Mouse (Mus musculus): Measurements from ENCODE around the gene Dip2c. TPM values are rescaled to one million over a fixed set of nuclear protein-coding genes. Genes with fewer than 3 reads are reported as not detected.

Gene Dip2c
- polyA plus RNA-seq, 1 experiment = 1.2 TPM

DNA sequence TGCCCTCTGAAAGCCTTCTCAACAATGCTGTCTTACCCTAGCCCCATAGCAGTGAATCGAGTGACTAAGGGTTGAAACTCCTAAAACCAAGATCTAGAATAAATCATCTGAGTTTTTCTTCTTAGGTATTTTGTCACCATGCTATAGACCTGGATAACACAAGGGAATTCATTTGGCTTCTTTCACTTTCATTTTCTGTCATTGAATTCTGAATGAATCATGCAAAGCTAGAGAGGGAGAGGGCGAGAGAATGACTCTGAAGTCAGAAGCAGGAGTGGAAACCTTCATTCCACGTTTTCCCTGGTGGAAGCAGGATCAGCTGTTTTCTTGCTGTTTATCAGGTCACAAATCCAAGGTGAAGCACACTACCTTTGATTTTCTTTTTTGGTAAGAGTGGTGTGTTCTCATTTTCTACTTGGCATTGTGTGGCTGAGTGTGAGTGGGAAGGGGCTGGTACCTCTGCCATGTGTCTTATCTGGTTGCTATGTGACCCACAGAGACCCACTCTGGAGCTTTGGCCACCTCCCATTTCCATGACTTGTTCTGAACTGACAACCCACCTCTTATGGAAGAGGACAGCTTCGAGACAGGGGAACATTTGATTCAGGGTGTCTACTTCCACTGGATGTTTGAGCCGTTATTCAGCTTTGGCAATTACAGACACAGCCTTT is 104.5 kb downstream of the Dip2c start:
- Histone ChIP-seq H3K4me3 (replicated peaks; ENCODE audit: control insufficient read depth, low read depth, low read length) (no peak overlapping the region), H3K27ac (ENCODE audit: control insufficient read depth, insufficient read depth, low read depth, low read length, poor library complexity) (no peak overlapping the region), H3K4me1 (ENCODE audit: control insufficient read depth, insufficient read depth, low read length) (no peaks in the 10 kb centered on the region)
- no peak for TF ChIP-seq POLR2A (IDR thresholded peaks at IDR 0.05; ENCODE audit: borderline replicate concordance, control insufficient read depth, low read depth, low read length)
- TF ChIP-seq CTCF (IDR thresholded peaks at IDR 0.05; ENCODE audit: control insufficient read depth, insufficient read depth, low read length) = no peak
- 63% methylated on average over 5 of the region's 5 CpGs for WGBS

DNA sequence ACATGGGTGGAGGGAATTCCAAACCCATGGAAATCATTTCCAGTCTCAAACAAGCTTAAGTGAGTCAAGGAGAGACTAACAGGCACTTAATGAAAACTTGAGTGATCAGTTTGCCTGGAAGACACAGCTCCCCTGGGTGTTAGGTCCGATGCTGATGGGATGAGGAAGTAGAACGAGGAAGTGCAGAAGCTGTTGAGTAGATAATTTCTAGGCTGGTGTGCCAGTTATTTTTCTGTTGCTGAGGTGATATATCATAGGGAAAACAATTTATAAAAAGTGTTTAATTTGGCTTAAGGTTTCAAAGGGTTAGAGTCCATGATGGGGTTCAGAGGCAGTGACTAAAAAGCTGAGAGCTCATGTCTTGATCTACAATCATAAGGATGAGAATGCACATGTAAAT is 111.7 kb downstream of the Dip2c start:
- H3K27ac ChIP-seq (ENCODE audit: control insufficient read depth, insufficient read depth, low read depth, low read length, poor library complexity) = no peak overlapping the region
- TF ChIP-seq CTCF (IDR thresholded peaks at IDR 0.05; ENCODE audit: control insufficient read depth, insufficient read depth, low read length) (no peak), POLR2A (IDR thresholded peaks at IDR 0.05; ENCODE audit: borderline replicate concordance, control insufficient read depth, low read depth, low read length) (no peak)
- H3K4me1 ChIP-seq (ENCODE audit: control insufficient read depth, insufficient read depth, low read length) = no peaks in the 10 kb centered on the region
- 9% methylated on average over 2 of the region's 2 CpGs for WGBS
- no peak overlapping the region for H3K4me3 ChIP-seq (replicated peaks; ENCODE audit: control insufficient read depth, low read depth, low read length)

DNA sequence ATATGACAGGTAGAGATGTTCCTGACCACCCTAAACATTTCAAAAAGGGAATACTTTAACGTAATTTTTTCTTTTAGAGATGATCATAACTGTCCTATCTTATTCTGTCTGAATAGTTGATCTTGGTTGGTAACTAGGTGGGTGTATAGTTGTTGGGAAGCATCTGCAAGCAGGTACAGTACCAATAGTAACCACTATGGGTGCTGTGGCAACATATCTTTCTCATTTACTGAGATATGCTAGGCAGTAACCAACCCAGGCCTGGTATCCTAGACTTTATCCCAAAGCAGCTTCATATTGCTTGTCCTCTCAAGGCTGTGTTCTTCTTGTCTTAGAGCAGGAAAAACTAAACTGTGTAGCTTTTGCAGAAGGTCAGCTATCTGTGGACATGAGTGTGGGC is 113.0 kb downstream of the Dip2c start:
- Histone ChIP-seq H3K4me1 (ENCODE audit: control insufficient read depth, insufficient read depth, low read length) (no peaks in the 10 kb centered on the region), H3K27ac (ENCODE audit: control insufficient read depth, insufficient read depth, low read depth, low read length, poor library complexity) (no peak overlapping the region), H3K4me3 (replicated peaks; ENCODE audit: control insufficient read depth, low read depth, low read length) (no peak overlapping the region)
- no peak for TF ChIP-seq POLR2A (IDR thresholded peaks at IDR 0.05; ENCODE audit: borderline replicate concordance, control insufficient read depth, low read depth, low read length)
- no peak for TF ChIP-seq CTCF (IDR thresholded peaks at IDR 0.05; ENCODE audit: control insufficient read depth, insufficient read depth, low read length)
- WGBS = 83% methylated on average over 1 of the region's 1 CpGs

DNA sequence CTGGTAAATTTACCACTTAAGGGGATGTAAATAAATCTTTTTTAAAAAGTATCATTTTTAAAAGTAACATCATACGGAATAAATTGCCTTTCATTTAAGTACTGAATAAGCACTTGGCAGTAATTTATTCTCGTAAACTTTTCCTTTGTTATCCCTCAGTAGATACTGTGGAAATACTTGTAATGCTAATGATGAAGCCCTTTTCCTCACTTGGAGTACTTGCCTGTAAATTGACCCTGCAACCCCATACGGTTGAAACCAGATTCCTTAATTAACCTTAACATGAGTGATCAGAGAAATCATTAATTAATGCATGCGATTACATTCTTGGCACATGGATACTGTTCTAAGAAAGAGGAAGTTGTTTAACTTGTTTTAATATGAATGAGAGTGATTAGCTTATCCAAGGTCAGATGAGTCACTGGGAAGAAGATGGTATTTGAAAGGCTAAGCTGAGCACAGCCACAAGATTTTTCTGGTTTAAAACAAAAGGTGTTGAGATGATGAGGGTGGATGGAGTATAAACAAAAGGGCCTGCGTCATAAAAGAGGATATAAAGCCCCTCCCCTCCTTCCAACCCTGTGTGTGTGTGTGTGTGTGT is 114.0 kb downstream of the Dip2c start:
- WGBS = 79% methylated on average over 5 of the region's 5 CpGs
- no peak overlapping the region for H3K4me3 ChIP-seq (replicated peaks; ENCODE audit: control insufficient read depth, low read depth, low read length)
- TF ChIP-seq POLR2A (IDR thresholded peaks at IDR 0.05; ENCODE audit: borderline replicate concordance, control insufficient read depth, low read depth, low read length) (no peak), CTCF (IDR thresholded peaks at IDR 0.05; ENCODE audit: control insufficient read depth, insufficient read depth, low read length) (no peak)
- H3K4me1 ChIP-seq (ENCODE audit: control insufficient read depth, insufficient read depth, low read length) = no peaks in the 10 kb centered on the region
- H3K27ac ChIP-seq (ENCODE audit: control insufficient read depth, insufficient read depth, low read depth, low read length, poor library complexity) = no peak overlapping the region

DNA sequence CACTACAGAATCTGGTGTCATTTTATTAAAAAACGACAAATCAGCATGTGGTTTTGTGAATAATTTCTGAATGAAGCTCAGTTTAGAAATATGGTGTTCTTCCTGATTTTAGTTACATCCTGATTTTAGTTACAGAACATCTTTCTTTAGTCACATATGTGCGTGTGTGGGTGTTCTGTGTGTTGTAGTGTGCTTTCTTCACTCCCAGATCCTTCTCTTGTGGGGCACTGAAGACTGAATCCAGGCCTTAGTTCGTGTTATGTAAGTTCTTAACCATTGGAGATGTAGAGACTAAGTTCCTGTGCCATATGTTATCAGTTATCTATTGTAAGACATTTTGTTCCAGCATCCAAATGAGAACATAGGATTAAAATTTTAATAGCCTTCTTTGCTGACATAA is 117.1 kb downstream of the Dip2c start:
- TF ChIP-seq POLR2A (IDR thresholded peaks at IDR 0.05; ENCODE audit: borderline replicate concordance, control insufficient read depth, low read depth, low read length) (no peak), CTCF (IDR thresholded peaks at IDR 0.05; ENCODE audit: control insufficient read depth, insufficient read depth, low read length) (no peak)
- Histone ChIP-seq H3K27ac (ENCODE audit: control insufficient read depth, insufficient read depth, low read depth, low read length, poor library complexity) (no peak overlapping the region), H3K4me1 (ENCODE audit: control insufficient read depth, insufficient read depth, low read length) (no peaks in the 10 kb centered on the region), H3K4me3 (replicated peaks; ENCODE audit: control insufficient read depth, low read depth, low read length) (no peak overlapping the region)
- WGBS = 58% methylated on average over 3 of the region's 3 CpGs

DNA sequence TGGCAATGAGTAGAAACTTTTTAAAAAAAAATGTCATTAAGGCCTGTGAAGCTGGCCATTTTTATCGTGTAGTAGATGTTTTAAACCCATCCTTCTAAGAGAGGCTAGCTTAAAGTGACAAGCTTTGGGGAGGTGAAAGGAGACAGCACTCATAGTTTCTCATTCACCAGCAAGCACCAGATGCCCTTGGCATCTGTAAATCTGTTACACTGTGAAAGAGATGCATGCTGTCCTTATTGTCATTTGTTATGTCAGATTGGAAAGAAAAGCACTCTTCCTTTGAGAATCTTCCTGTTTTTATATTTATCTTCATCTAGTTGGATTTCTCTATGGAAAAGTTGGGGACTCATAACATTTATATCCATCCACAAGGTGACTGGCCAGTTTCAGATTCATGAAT is 119.0 kb downstream of the Dip2c start:
- TF ChIP-seq CTCF (IDR thresholded peaks at IDR 0.05; ENCODE audit: control insufficient read depth, insufficient read depth, low read length) = no peak
- no peak for TF ChIP-seq POLR2A (IDR thresholded peaks at IDR 0.05; ENCODE audit: borderline replicate concordance, control insufficient read depth, low read depth, low read length)
- H3K4me1 ChIP-seq (ENCODE audit: control insufficient read depth, insufficient read depth, low read length) = no peaks in the 10 kb centered on the region
- no peak overlapping the region for H3K27ac ChIP-seq (ENCODE audit: control insufficient read depth, insufficient read depth, low read depth, low read length, poor library complexity)
- 70% methylated on average over 1 of the region's 1 CpGs for WGBS
- no peak overlapping the region for H3K4me3 ChIP-seq (replicated peaks; ENCODE audit: control insufficient read depth, low read depth, low read length)

DNA sequence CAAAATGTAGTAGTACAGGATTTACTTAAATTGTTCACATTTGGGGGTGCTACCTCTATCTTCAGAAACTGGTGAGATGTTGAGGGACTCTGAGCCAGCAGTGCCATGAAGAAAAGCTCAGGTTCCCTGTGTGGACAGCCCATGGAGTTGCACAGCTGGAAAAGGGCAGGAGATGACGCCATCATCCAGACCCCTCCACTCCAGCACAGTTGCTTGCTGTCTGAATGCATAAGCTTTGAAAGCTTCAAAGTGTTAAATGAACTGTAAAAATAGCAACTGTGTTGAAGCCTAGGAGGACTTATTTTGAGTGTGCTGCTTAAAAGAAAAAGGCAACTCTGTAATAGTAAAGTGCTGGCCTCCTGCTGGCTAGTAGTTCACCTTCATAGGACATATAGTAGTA is 122.5 kb downstream of the Dip2c start:
- WGBS = 89% methylated on average over 1 of the region's 1 CpGs
- no peak for TF ChIP-seq CTCF (IDR thresholded peaks at IDR 0.05; ENCODE audit: control insufficient read depth, insufficient read depth, low read length)
- TF ChIP-seq POLR2A (IDR thresholded peaks at IDR 0.05; ENCODE audit: borderline replicate concordance, control insufficient read depth, low read depth, low read length) = no peak
- Histone ChIP-seq H3K27ac (ENCODE audit: control insufficient read depth, insufficient read depth, low read depth, low read length, poor library complexity) (no peak overlapping the region), H3K4me1 (ENCODE audit: control insufficient read depth, insufficient read depth, low read length) (no peaks in the 10 kb centered on the region), H3K4me3 (replicated peaks; ENCODE audit: control insufficient read depth, low read depth, low read length) (no peak overlapping the region)

DNA sequence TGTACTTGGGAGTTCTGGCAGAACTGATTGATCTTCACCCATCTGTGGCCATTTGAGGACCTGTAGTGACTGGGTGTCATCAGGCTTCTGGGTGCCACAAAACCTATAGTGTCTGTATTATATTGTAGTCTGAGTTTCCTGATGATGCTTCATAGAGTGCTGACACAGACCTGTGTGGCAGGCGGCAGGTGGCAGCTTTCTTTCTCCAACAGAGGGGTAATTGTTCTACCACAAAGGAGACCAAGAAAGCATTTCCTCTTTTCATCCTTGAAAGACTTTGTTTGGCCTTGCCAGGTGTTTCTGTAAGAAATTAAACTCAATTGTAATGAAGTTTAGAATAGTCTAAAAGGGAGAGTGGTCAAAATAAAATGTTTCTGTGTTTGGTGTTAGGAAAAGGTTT is 129.1 kb downstream of the Dip2c start:
- Histone ChIP-seq H3K27ac (ENCODE audit: control insufficient read depth, insufficient read depth, low read depth, low read length, poor library complexity) (no peak overlapping the region), H3K4me1 (ENCODE audit: control insufficient read depth, insufficient read depth, low read length) (no peaks in the 10 kb centered on the region), H3K4me3 (replicated peaks; ENCODE audit: control insufficient read depth, low read depth, low read length) (no peak overlapping the region)
- no peak for TF ChIP-seq CTCF (IDR thresholded peaks at IDR 0.05; ENCODE audit: control insufficient read depth, insufficient read depth, low read length)
- TF ChIP-seq POLR2A (IDR thresholded peaks at IDR 0.05; ENCODE audit: borderline replicate concordance, control insufficient read depth, low read depth, low read length) = no peak
- 45% methylated on average over 1 of the region's 1 CpGs for WGBS
